Mouse (Mus musculus): ENCODE measurements at regions not wholly inside any gene's neighbourhood (a gene's known extent, or its start where the extent isn't known, plus 50 kb on each side); places are given as distances from the start of the nearest gene placed in this dataset.

DNA sequence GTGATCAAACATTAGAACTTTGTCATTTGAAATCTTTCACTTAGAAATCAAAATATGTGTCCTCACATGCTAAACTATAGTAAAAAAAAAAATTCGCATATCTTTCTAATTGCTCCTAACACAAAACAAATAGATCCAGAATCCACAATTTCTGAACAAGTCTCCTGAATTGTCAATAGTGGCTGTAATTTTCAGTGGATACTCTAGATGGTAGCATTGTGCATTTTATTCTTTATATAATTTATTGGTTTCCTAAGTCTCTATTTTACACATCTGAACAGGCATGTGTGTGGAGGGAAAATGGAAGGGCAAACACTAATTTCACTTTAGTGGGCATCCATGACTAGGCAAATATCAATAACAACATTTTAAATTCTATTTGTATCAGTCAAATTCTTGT is 63.7 kb upstream of the Tnmd start:
- no peak overlapping the region for H3K4me3 ChIP-seq (replicated peaks; ENCODE audit: low read depth, low read length)
- H3K9me3 ChIP-seq (ENCODE audit: control insufficient read depth, low read length): no peaks in the 10 kb centered on the region
- no peak overlapping the region for H3K9ac ChIP-seq (replicated peaks; ENCODE audit: low read length)
- no peak overlapping the region for H3K4me2 ChIP-seq (ENCODE audit: low read length)
- H3K4me1 ChIP-seq (ENCODE audit: control insufficient read depth, insufficient read depth, low read length): no peaks in the 10 kb centered on the region
- H3K27me3 ChIP-seq (ENCODE audit: control insufficient read depth, insufficient read depth, low read length): no peaks in the 10 kb centered on the region
- DNase-seq (peak; percentile 45), ATAC-seq (ENCODE audit: low FRiP score, low TSS enrichment) (no peak)
- WGBS: 31% methylated on average over 1 of the region's 1 CpGs
- H3K27ac ChIP-seq (replicated peaks; ENCODE audit: low read depth, low read length): no peak overlapping the region
- no peaks in the 10 kb centered on the region for H3K36me3 ChIP-seq (ENCODE audit: control insufficient read depth, insufficient read depth, low read length)

DNA sequence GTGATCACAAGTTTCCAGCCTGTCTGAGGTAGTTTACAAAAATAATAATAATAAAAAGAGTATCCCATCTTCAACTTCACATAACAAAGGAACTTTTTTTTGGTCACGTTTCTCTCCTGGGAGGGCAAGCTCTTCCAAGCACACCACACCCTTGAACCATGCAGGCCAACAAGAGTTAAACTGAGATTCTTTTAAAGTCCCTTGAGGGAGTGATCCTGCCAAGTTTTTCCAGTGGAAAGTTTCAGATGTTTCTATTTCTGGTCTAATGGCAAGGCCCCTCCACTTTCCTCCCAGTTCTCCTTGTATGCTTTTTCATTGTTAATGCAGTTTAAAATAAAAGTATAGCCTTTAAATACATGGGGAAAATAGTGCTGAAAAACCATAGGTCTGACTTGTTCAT is 65.2 kb upstream of the Pcdh19 start:
- Histone ChIP-seq H3K9me3 (ENCODE audit: control insufficient read depth, low read length) (no peaks in the 10 kb centered on the region), H3K9ac (replicated peaks; ENCODE audit: low read length) (no peak overlapping the region), H3K4me1 (ENCODE audit: control insufficient read depth, insufficient read depth, low read length) (no peaks in the 10 kb centered on the region), H3K36me3 (ENCODE audit: control insufficient read depth, insufficient read depth, low read length) (no peaks in the 10 kb centered on the region), H3K4me3 (replicated peaks; ENCODE audit: low read depth, low read length) (no peak overlapping the region), H3K27me3 (ENCODE audit: control insufficient read depth, insufficient read depth, low read length) (no peaks in the 10 kb centered on the region), H3K4me2 (ENCODE audit: low read length) (no peak overlapping the region), H3K27ac (replicated peaks; ENCODE audit: low read depth, low read length) (no peak overlapping the region)
- DNase-seq: no peak
- ATAC-seq (ENCODE audit: low FRiP score, low TSS enrichment): no peak
- WGBS: 81% methylated on average over 1 of the region's 1 CpGs

DNA sequence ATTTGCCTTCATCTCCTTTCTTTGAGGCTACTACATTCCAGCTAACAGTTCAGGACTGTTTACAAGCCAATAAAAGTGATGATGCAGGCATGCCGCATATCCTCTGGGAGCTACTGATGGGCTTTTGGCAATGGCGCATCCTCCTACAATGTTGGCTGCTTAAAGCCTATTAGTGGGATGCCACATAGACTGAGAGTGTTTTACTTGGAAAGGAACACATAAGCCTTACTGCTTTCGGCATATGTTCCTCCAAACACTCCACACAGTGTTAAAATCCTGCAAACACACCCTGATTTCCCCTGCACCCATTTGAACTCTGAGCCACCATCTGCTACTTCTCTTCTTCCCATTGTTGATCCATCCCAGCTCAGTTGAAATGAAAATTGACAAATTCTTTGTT is 63.4 kb upstream of the Pcdh19 start:
- no peaks in the 10 kb centered on the region for H3K9me3 ChIP-seq (ENCODE audit: control insufficient read depth, low read length)
- WGBS: 91% methylated on average over 3 of the region's 3 CpGs
- no peak overlapping the region for H3K27ac ChIP-seq (replicated peaks; ENCODE audit: low read depth, low read length)
- no peak overlapping the region for H3K9ac ChIP-seq (replicated peaks; ENCODE audit: low read length)
- H3K4me3 ChIP-seq (replicated peaks; ENCODE audit: low read depth, low read length): no peak overlapping the region
- no peaks in the 10 kb centered on the region for H3K36me3 ChIP-seq (ENCODE audit: control insufficient read depth, insufficient read depth, low read length)
- ATAC-seq (ENCODE audit: low FRiP score, low TSS enrichment): no peak
- no peaks in the 10 kb centered on the region for H3K4me1 ChIP-seq (ENCODE audit: control insufficient read depth, insufficient read depth, low read length)
- H3K4me2 ChIP-seq (ENCODE audit: low read length): no peak overlapping the region
- no peaks in the 10 kb centered on the region for H3K27me3 ChIP-seq (ENCODE audit: control insufficient read depth, insufficient read depth, low read length)
- no peak for DNase-seq

DNA sequence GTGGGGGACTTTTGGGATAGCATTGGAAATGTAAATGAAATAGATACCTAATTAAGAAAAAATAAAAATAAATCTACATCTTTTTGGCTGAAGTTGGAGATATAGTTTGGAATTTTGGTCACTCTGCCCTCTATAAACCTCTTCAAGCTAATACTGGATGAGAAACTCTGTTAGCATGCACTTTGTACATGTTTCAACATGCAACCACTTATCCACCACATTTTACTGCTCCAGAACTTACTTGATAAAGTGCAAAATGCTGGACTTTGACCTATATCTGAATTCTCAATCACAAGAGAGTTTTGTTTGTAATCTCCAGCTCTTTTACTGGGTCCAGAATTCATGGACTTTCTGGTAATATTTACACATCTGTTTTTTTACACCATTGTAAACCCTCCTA is 54.7 kb upstream of the Pcdh19 start:
- Histone ChIP-seq H3K27me3 (ENCODE audit: control insufficient read depth, insufficient read depth, low read length) (no peaks in the 10 kb centered on the region), H3K9me3 (ENCODE audit: control insufficient read depth, low read length) (no peaks in the 10 kb centered on the region), H3K4me1 (ENCODE audit: control insufficient read depth, insufficient read depth, low read length) (no peaks in the 10 kb centered on the region), H3K36me3 (ENCODE audit: control insufficient read depth, insufficient read depth, low read length) (no peaks in the 10 kb centered on the region), H3K4me2 (ENCODE audit: low read length) (no peak overlapping the region), H3K9ac (replicated peaks; ENCODE audit: low read length) (no peak overlapping the region), H3K4me3 (replicated peaks; ENCODE audit: low read depth, low read length) (no peak overlapping the region), H3K27ac (replicated peaks; ENCODE audit: low read depth, low read length) (no peak overlapping the region)
- no peak for ATAC-seq (ENCODE audit: low FRiP score, low TSS enrichment)
- DNase-seq: no peak

DNA sequence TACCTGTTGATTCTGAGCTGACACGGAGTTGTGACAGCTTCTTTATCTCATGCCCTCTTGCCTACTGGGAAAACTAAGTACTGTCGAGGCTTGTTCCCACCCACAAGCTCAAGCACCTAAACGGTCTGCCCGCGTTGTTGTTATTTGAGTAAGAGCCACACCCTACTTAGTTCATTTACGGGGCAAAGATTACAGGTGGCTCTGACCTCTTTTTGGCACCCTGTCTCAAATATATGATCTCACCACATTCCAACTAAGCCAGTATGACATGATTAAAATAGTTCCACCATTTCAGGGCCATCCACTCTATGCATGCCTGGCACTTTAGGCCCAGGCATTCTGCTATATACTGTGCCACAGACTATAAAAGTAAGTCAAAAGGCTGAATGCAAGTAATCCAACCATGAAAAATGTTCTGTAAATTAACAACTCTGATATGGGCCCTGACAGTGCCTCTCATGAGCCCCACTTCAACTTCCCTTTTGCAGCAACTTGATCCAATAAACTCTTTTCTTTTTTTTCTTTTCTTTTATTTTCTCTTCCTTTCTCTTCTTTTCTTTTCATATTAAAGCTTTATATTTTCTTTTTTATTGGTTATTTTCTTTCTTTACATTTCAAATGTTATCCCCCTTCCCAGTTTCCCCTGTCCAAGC is 50.3 kb upstream of the Pcdh19 start:
- Histone ChIP-seq H3K4me2 (ENCODE audit: low read length) (no peak overlapping the region), H3K27me3 (ENCODE audit: control insufficient read depth, insufficient read depth, low read length) (no peaks in the 10 kb centered on the region), H3K36me3 (ENCODE audit: control insufficient read depth, insufficient read depth, low read length) (no peaks in the 10 kb centered on the region), H3K9me3 (ENCODE audit: control insufficient read depth, low read length) (no peaks in the 10 kb centered on the region), H3K27ac (replicated peaks; ENCODE audit: low read depth, low read length) (no peak overlapping the region), H3K9ac (replicated peaks; ENCODE audit: low read length) (no peak overlapping the region), H3K4me1 (ENCODE audit: control insufficient read depth, insufficient read depth, low read length) (no peaks in the 10 kb centered on the region), H3K4me3 (replicated peaks; ENCODE audit: low read depth, low read length) (no peak overlapping the region)
- ATAC-seq (ENCODE audit: low FRiP score, low TSS enrichment) (no peak), DNase-seq (no peak)
- 81% methylated on average over 6 of the region's 6 CpGs for WGBS

All from midbrain, embryonic 14.5 days (tissue).